12 mouse cellular contexts compared by ENCODE assay signal in the genomic region with DNA sequence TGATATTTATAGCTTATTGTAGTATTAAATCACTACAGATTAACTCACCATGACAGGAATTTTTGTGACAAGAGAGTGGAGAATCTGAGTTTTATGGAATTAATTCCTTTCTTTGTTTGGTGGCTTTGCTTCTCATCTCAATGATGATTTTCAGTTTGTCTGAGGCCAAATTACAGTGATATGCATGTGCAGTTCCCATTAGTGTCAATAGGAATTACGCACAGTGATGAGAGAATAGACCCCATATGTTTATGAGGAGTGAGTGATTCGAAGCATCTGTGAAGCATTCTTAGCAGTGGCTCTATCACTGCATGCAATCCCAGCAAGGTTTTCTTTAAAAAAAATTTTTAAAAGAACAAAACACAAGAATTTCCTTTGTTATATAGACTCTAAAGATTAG.
"Had no signal": no experiment of that assay in that cellular context is flagged by ENCODE, and none has a peak within 500 bp of the region (broad histone marks: within the 10 kb centered on the region; RNA-seq: fewer than 3 reads in every experiment).

No protein-coding gene starts in this region.

- H3K9ac ChIP-seq: limb, embryonic 15.5 days; liver, embryonic 12.5 days; neural tube, embryonic 12.5 days had no signal

- ATAC-seq: liver, embryonic 12.5 days had no signal

- H3K9me3 ChIP-seq: limb, embryonic 15.5 days; liver, embryonic 12.5 days; neural tube, embryonic 12.5 days had no signal

- H3K4me2 ChIP-seq: limb, embryonic 15.5 days; liver, embryonic 12.5 days; neural tube, embryonic 12.5 days had no signal

- H3K27ac ChIP-seq: kidney, postnatal 0 days; limb, embryonic 15.5 days; liver, embryonic 12.5 days; neural tube, embryonic 12.5 days had no signal

- DNase-seq: kidney, adult 11 months; kidney, adult 9 months; kidney, postnatal 36 days; layer of hippocampus, adult 9-11 months; layer of hippocampus, postnatal 36 days; lung, postnatal 14 days; right cerebral cortex, postnatal 25 days; thymus, postnatal 36 days had no signal

- H3K27me3 ChIP-seq: limb, embryonic 15.5 days; liver, embryonic 12.5 days; neural tube, embryonic 12.5 days had no signal

- H3K36me3 ChIP-seq: limb, embryonic 15.5 days; liver, embryonic 12.5 days; neural tube, embryonic 12.5 days had no signal

- H3K4me3 ChIP-seq: limb, embryonic 15.5 days; liver, embryonic 12.5 days; neural tube, embryonic 12.5 days had no signal

- H3K4me1 ChIP-seq: limb, embryonic 15.5 days; liver, embryonic 12.5 days; neural tube, embryonic 12.5 days had no signal
